Mouse (Mus musculus): ENCODE data around the gene Soga1.

- no peak for TF ChIP-seq CTCF (IDR thresholded peaks at IDR 0.05; ENCODE audit: low read depth)
- no peak for TF ChIP-seq EP300 (IDR thresholded peaks at IDR 0.05; ENCODE audit: low read depth)
These were observed 39.5 kb upstream of the Soga1 start for GRCm38 (mm10) chr2:157118556-157118955.
